8 mouse cellular contexts compared by ENCODE assay signal in genomic region chr7:143407931-143408501, GRCm38 (mm10). TPM values are rescaled to one million over a fixed set of nuclear protein-coding genes. Genes with fewer than 3 reads are reported as not detected.
DNase-seq lines count a peak whose midpoint lies in the region; ATAC-seq and TF ChIP-seq lines count a peak whose summit lies in the region.
"Had no signal": no experiment of that assay in that cellular context is flagged by ENCODE, and none has a peak within 500 bp of the region (broad histone marks: within the 10 kb centered on the region; RNA-seq: fewer than 3 reads in every experiment).

No protein-coding gene starts in this region.

- no peak for TF ChIP-seq POLR2A in kidney, adult 2 months (IDR thresholded peaks at IDR 0.05; ENCODE audit: low read depth, low read length)

- no peak overlapping the region for H3K27ac ChIP-seq in kidney, adult 2 months (ENCODE audit: insufficient read depth, low read depth, low read length)
- H3K27ac ChIP-seq in lung, embryonic 14.5 days (ENCODE audit: low read depth), result peak overlapping the region; percentile 54
- H3K27ac ChIP-seq: midbrain, embryonic 12.5 days had no signal

- H3K9me3 ChIP-seq in lung, embryonic 14.5 days (ENCODE audit: low read depth, low read length), result no peaks in the 10 kb centered on the region
- H3K9me3 ChIP-seq: midbrain, embryonic 12.5 days had no signal

- WGBS in kidney, adult 2 months, result 26% methylated on average over 9 of the region's 9 CpGs
- 50% methylated on average over 9 of the region's 9 CpGs for WGBS in lung, embryonic 14.5 days

- H3K9ac ChIP-seq in lung, embryonic 14.5 days, result no peak overlapping the region
- H3K9ac ChIP-seq: midbrain, embryonic 12.5 days had no signal

- H3K4me3 ChIP-seq in kidney, adult 2 months (ENCODE audit: insufficient read depth, low read depth, low read length), result no peak overlapping the region
- H3K4me3 ChIP-seq in lung, embryonic 14.5 days (ENCODE audit: low read depth, low read length), result no peak overlapping the region
- H3K4me3 ChIP-seq: midbrain, embryonic 12.5 days had no signal

- H3K36me3 ChIP-seq in kidney, adult 2 months (ENCODE audit: control insufficient read depth, insufficient read depth, low read length), result no peaks in the 10 kb centered on the region
- H3K36me3 ChIP-seq in lung, embryonic 14.5 days (ENCODE audit: insufficient read depth), result no peaks in the 10 kb centered on the region
- H3K36me3 ChIP-seq: midbrain, embryonic 12.5 days had no signal

- H3K27me3 ChIP-seq in kidney, adult 2 months (replicated peaks; ENCODE audit: control insufficient read depth, insufficient read depth, low read length), result no peaks in the 10 kb centered on the region
- no peaks in the 10 kb centered on the region for H3K27me3 ChIP-seq in lung, embryonic 14.5 days (ENCODE audit: insufficient read depth, low read length)
- H3K27me3 ChIP-seq: midbrain, embryonic 12.5 days had no signal

- no peak for TF ChIP-seq CTCF in kidney, adult 2 months (conservative IDR thresholded peaks at IDR 0.05; ENCODE audit: insufficient read depth, insufficient read length, low read depth, low read length)
- no peak for TF ChIP-seq CTCF in lung, embryonic 14.5 days (IDR thresholded peaks at IDR 0.05; ENCODE audit: low read depth)

- peak; percentile 16 to 33 for DNase-seq in adrenal gland, postnatal 36 days
- DNase-seq in heart, adult 11 months, result peak; percentile 99
- peak; percentile 86 for DNase-seq in kidney, adult 2 months
- DNase-seq in lung, embryonic 14.5 days, result peak; percentile 35
- no peak for DNase-seq in left cerebral cortex, postnatal 4 days
- no peak for DNase-seq in right cerebral cortex, postnatal 4 days
- DNase-seq in layer of hippocampus, postnatal 10 days (ENCODE audit: low spot score in 2 of 2), result no peak

- no peaks in the 10 kb centered on the region for H3K4me1 ChIP-seq in kidney, adult 2 months (ENCODE audit: control insufficient read depth, insufficient read depth, low read length)
- H3K4me1 ChIP-seq in lung, embryonic 14.5 days (ENCODE audit: insufficient read depth), result peaks cover 19% of the 10 kb centered on the region

- no peak overlapping the region for H3K4me2 ChIP-seq in lung, embryonic 14.5 days
- H3K4me2 ChIP-seq: midbrain, embryonic 12.5 days had no signal

- ATAC-seq in lung, embryonic 14.5 days (ENCODE audit: insufficient read depth), result peak; percentile 60; the same call in 1 of the 2 replicates

- intact Hi-C loops in left cerebral cortex, postnatal 4 days (cut with DNase I), result no loop called here

RNA-seq across cellular contexts. Expression of gene Cdkn1c, which starts 52.8 kb away (rescaled TPM):
- 100 to 1,000 TPM; 242 to 645 TPM for total RNA-seq in adrenal gland, postnatal 36 days (2021)
- 30.8 and 31.0 TPM in 2 replicates for polyA plus RNA-seq in kidney, adult 2 months (2012; rRNA removed)
- 587 and 596 TPM in 2 replicates for polyA plus RNA-seq in lung, embryonic 14.5 days (2014; fragmentation: Nextera tagmentation; extraction: Ambion mirVana)
- total RNA-seq in left cerebral cortex, postnatal 4 days (2021), result 10 to 100 TPM; 47.3 to 47.8 TPM
- total RNA-seq in layer of hippocampus, postnatal 10 days (2021), result 10 to 100 TPM; 13.2 to 18.5 TPM

Comparison
In these comparisons a context has a peak if more than half of its experiments do, and no peak if none do; other contexts are left out.
1. DNase-seq: peak in adrenal gland, postnatal 36 days (2 of 2), heart, adult 11 months (single experiment), kidney, adult 2 months (single experiment) and lung, embryonic 14.5 days (single experiment); none in left cerebral cortex, postnatal 4 days (single experiment), right cerebral cortex, postnatal 4 days (single experiment) and layer of hippocampus, postnatal 10 days (0 of 2).
2. RNA of gene Cdkn1c, which starts 52.8 kb away (total RNA-seq): 242 to 645 TPM in adrenal gland, postnatal 36 days; 47.3 to 47.8 TPM in left cerebral cortex, postnatal 4 days and 13.2 to 18.5 TPM in layer of hippocampus, postnatal 10 days; every median in the first group is over 4 times any median in the second.